Mouse (Mus musculus) MN1 (cell line): ENCODE measurements around the gene Hist1h2ae.
"Not testable (repeated sequence)": the region's sequence is repeated elsewhere in the genome, so short reads cannot be mapped to it uniquely, and the experiment has no call there.

Experiments used
- DNase-seq: peaks from one replicate; pipeline ENCODE4 v3.0.0-alpha.2; 2016; ENCODE audit warnings: low spot score

Gene Hist1h2ae

DNA sequence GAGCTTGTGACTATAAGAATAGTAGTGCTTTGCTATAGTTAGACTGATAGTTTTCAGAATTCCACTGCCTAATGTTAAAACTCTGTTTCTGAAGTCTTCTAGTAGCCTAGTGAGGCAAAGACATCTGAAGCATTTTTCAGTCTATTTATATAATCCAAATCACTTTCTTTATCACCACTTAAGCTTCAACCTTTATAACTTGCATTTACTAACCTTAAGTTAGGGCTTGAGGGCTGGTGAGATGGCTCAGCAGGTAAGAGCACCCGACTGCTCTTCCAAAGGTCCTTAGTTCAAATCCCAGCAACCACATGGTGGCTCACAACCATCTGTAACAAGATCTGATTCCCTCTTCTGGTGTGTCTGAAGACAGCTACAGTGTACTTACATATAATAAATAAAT is 31.2 kb downstream of the Hist1h2ae start:
- DNase-seq = not testable (repeated sequence)

GRCm38 (mm10) chr13:23538249-23538648 is 32.8 kb downstream of the Hist1h2ae start:
- no peak for DNase-seq

GRCm38 (mm10) chr13:23537006-23537710 is 33.9 kb downstream of the Hist1h2ae start:
- DNase-seq = no peak

DNA sequence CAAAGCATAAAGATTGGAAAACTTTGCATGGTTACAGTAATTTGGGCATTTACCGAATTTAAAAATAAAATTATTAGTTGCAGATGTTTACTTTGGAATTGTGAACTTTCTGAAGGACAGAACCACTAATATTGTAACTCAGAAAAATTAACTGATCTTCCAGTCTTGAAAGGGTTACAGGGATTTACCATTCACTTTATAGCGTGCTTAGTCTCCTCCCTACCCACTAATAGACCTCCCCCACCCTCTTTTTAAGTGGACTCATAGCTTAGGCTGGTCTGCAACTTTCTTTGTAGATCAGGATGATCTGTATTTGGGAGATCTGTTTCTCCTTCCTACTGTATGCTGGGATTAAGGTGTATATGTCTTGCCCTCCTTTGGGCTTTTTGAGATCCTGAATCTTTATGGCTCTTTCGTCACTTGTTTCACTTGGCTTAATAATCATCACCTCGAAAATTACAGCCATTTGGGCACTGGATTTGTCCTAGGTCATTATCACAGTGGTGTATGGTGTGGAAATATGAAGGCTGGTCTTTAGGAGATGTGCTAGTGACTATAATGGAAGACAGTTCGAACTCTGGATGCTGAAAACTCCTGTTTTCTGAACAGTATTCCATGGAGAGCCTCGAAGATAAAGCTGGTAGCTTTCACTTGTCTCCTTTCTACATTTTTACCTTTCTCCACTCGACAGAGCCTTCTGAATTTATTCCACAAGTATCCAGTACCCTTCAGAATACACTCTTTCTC is 34.8 kb downstream of the Hist1h2ae start:
- DNase-seq = no peak

- peak; percentile 93 for DNase-seq
Observed at GRCm38 (mm10) chr13:23535137-23536075, 35.6 kb downstream of the Hist1h2ae start, which contains the start of gene Hist1h3g. TSS of gene Hist1h3g (plus strand) at chr13:23535422.

DNA sequence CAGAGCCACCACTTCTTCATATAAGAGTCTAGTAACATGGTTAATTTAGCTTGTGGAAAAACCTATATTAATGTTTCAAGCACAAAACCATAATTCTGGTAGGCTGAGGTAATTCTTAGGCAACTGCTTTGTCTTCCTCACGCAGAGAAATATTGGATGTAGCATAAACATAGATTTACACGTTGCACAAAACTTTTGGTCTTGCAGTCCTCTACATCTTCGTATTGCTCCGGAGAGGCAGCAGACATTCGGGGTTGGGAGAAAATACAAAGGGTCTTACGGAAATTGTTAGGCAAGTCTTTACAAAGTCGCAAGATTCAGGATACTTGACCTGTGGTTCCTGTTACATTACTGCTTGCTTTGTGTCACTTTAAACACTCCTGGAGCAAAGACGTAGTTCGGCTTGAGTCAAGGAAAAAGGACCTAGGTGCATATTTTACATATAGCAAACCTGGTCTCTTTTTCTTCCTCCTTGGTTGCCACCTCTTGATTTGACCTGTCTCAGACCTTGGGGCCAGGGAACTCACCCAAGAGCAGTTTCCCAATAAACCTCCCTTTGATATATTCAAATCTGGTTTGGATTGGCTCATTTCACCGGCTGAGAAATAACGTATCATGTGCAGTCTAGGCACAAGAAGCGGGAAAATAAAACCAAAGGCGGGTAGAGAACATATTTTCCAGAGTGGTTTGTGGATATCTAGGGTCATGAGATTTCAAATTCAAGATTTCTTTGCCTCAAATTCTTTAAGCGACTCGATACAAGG is 36.5 kb downstream of the Hist1h2ae start:
- peak; percentile 37 for DNase-seq

DNA sequence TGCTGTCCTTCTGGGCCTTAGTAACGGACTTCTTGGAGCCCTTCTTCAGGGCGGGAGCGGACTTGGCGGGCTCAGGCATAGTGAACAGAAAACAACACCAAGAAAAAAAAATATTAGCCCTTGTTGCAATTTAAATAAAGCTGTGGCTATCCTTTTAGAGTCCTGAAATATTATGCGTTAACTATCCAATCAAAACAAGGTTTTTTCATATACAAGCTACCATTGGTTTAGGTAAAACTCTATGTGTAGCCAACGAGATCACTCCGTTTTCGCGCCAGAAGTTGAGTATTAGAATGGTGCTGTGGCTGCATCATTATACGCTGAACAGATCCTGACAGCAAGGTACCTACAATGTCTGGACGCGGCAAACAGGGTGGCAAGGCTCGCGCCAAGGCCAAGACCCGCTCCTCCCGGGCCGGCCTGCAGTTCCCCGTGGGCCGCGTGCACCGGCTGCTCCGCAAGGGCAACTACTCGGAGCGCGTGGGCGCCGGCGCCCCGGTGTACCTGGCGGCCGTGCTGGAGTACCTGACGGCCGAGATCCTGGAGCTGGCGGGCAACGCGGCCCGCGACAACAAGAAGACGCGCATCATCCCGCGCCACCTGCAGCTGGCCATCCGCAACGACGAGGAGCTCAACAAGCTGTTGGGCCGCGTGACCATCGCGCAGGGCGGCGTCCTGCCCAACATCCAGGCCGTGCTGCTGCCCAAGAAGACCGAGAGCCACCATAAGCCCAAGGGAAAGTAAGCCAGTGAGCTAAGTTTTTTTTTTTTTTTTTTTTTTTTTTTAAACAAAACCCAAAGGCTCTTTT is 37.3 kb downstream of the Hist1h2ae start, which contains the start of gene Hist1h2af:
Gene Hist1h2af (plus strand): TSS at position 347 of the 808 bp plus-strand sequence.
- DNase-seq = peak; percentile 86

DNA sequence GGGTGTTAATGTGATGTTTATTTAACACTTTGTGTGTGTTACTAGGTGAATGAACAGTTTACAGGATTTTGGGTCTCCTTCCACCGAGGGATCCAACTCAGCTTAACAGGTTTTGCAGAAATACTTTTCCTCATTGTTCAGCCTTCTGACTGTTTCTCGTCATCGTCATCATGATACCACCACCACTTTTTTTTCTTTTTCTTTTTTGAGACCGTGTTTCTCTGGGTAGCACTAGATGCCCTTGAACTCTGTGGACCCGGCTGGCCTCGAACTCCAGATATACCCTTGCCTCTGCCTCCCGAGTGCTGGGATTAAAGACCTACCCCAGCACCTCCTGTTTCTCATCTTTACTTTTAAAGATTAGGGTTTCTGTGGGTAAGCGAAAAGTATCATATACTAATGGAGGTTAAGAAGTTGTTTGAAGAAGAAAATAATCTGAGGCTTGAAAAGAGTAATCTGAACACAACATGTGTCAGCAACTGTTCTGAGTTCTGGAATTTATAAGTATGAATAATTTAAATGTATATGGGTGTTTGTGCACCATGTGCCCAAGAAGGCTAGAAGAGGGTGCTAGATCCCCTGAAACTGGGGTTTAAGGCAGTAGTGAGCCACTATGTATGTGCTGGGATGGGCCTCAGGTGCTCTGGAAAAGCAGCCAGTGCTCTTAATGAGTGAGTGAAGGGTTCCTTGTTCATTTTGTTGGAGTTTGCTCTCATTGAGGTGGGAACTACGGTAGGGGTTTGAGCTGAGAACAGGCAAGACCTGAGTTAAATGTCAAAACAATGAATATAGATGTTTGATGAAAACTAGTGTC is 38.6 kb downstream of the Hist1h2ae start:
- no peak for DNase-seq

DNA sequence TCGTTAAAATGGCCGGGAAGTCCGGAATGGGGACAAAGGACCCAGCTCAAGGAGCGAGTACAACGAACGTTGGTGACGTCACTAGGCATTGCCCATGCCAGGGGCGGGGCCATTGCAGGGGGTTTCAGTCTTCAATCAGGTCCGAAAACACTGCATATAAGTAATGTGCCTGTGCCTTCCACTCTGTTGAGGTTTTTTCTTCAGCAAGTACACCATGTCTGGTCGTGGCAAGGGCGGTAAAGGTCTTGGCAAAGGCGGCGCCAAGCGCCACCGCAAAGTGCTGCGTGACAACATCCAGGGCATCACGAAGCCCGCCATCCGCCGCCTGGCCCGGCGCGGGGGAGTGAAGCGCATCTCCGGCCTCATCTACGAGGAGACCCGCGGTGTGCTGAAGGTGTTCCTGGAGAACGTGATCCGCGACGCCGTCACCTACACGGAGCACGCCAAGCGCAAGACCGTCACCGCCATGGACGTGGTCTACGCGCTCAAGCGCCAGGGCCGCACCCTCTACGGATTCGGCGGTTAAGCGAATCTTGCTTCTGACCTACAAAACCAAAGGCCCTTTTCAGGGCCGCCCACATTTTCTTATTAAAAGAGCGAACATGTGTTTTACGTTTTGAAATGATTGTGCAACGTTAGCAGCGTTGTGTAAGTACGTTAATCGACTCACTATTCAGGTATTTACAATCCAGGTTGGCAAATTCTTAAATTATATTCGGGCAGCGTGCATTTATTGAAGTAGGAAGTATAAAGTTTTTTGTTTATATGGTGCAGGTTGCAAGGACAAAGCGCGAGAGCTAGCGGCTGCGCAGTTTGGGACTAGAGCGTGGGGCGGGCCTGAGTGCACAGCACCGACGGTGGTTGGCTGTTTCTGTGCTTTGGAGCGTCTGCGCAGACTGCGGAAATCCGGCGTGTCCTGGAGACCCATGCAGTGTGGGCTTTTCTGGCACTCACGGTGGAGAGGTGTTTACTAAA is 39.8 kb downstream of the Hist1h2ae start, which contains the start of gene Hist1h4h:
Gene Hist1h4h (plus strand): TSS at position 150 of the 975 bp plus-strand sequence.
- DNase-seq = peak; percentile 96

- peak; percentile 75 for DNase-seq
Observed at GRCm38 (mm10) chr13:23530181-23530900, 40.7 kb downstream of the Hist1h2ae start.

GRCm38 (mm10) chr13:23529480-23530165 is 41.4 kb downstream of the Hist1h2ae start:
- no peak for DNase-seq

DNA sequence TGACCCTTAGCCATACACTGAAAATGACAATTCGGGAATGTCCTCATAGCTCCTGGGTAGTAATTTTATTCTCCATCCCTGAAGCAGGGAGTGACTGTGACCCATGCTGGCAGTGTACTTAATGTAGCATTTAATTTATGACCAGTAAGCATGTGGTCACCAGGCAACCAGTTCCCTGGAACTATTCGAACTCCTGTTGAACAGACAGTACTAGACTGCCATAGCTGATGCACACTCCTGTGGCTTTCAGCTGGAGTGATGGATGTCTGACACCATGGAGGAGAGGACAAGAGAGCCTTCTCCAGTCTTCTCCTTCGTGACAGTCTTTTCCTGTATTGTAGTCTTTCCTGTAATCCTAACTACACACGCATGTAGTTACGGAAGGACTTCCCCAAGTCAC is 42.0 kb downstream of the Hist1h2ae start:
- no peak for DNase-seq

DNA sequence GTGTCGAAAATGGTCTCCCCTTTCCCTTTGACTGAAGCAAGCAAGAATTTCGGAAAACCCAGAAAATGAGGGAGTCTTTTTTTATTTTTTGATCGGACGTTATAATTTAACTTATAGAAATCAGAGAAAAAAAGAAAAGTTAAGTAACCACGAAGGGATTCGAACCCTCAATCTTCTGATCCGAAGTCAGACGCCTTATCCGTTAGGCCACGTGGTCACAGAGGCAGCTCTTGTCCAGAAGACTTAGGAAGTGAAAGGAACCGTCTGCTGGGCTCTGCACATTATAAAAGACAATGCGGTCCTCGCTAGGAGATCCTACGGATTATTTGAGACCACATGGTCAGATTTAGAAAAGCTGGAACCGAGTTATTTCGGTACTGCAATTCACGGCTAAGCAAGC is 44.7 kb downstream of the Hist1h2ae start:
- peak; percentile 94 for DNase-seq

DNA sequence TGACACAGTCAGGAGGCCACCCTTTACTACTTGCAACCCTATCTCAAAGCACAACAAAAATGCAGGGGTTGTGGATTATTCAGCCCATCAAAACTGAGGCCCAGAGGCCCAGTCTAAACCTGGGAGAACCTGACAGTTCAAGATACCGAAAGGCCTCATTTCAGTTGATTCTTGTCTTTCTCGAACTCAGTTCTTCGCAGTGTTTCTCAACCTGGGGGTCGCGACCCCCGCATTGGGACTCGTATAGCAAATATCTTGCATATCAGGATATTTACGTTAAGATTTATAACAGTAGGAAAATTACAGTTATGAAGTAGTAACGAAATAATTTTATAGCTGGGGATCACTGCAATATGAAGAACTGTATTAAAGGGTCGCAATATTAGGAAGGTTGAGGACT is 45.1 kb downstream of the Hist1h2ae start:
- peak; percentile 67 for DNase-seq

- DNase-seq = peak; percentile 83
Observed at GRCm38 (mm10) chr13:23524654-23525053, 46.4 kb downstream of the Hist1h2ae start.

DNA sequence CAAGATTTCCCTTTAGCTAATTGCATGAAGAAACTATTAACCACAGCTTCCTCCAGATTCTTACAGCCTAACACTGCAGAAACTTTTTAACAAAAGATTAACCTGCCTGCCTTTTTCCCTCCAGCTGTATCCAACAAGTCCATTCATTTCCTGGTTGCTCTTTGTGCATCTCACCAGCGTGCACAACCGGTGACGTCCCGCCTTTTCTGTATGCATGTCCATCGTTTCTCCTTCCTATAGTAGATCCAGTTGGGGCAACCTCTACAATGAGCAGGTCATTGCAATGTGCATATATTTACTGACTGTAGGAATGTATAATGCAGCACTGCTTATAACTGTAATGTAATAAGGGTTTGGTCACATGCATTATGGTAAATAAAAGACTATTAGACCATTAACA is 47.0 kb downstream of the Hist1h2ae start:
- DNase-seq = no peak

GRCm38 (mm10) chr13:23521703-23522102 is 49.3 kb downstream of the Hist1h2ae start:
- DNase-seq = peak; percentile 77
